Comparison of ENCODE assay signal across 30 mouse cellular contexts in genomic region chr9:117711793-117712192, GRCm38 (mm10).
"Had no signal": no experiment of that assay in that cellular context is flagged by ENCODE, and none has a peak within 500 bp of the region (broad histone marks: within the 10 kb centered on the region; RNA-seq: fewer than 3 reads in every experiment).

No protein-coding gene starts in this region.

- H3K9me3 ChIP-seq: heart, embryonic 12.5 days; heart, embryonic 13.5 days; heart, embryonic 15.5 days; hindbrain, embryonic 12.5 days; hindbrain, embryonic 13.5 days; hindbrain, embryonic 15.5 days; intestine, embryonic 15.5 days; kidney, embryonic 15.5 days had no signal

- H3K27ac ChIP-seq: heart, embryonic 13.5 days; heart, embryonic 15.5 days; hindbrain, embryonic 10.5 days; hindbrain, embryonic 12.5 days; hindbrain, embryonic 13.5 days; hindbrain, embryonic 14.5 days; hindbrain, embryonic 15.5 days; hindbrain, postnatal 0 days; intestine, embryonic 15.5 days; kidney, embryonic 15.5 days; kidney, postnatal 0 days; left cerebral cortex, adult 2 months had no signal

- DNase-seq: heart, postnatal 10 days; heart, postnatal 14 days; heart, postnatal 36 days; heart, postnatal 4 days; kidney, adult 11 months; kidney, adult 18-20 months; kidney, adult 2 months; kidney, adult 8-10 months; kidney, adult 9 months; kidney, postnatal 10 days; kidney, postnatal 14 days; kidney, postnatal 25 days; kidney, postnatal 36 days; kidney, postnatal 4 days; layer of hippocampus, adult 9-11 months; layer of hippocampus, postnatal 36 days had no signal

- H3K4me3 ChIP-seq: heart, embryonic 12.5 days; heart, embryonic 13.5 days; heart, embryonic 15.5 days; hindbrain, embryonic 10.5 days; hindbrain, embryonic 12.5 days; hindbrain, embryonic 13.5 days; hindbrain, embryonic 15.5 days; intestine, embryonic 15.5 days; kidney, embryonic 15.5 days; left cerebral cortex, adult 2 months had no signal

- H3K36me3 ChIP-seq: heart, embryonic 12.5 days; heart, embryonic 13.5 days; heart, embryonic 15.5 days; hindbrain, embryonic 10.5 days; hindbrain, embryonic 12.5 days; hindbrain, embryonic 13.5 days; hindbrain, embryonic 15.5 days; intestine, embryonic 15.5 days; kidney, embryonic 15.5 days had no signal

- H3K4me2 ChIP-seq: heart, embryonic 11.5 days; heart, embryonic 12.5 days; heart, embryonic 13.5 days; heart, embryonic 15.5 days; hindbrain, embryonic 12.5 days; hindbrain, embryonic 13.5 days; hindbrain, embryonic 14.5 days; hindbrain, embryonic 15.5 days; intestine, embryonic 15.5 days; kidney, embryonic 15.5 days had no signal

- H3K4me1 ChIP-seq: heart, embryonic 12.5 days; heart, embryonic 15.5 days; hindbrain, embryonic 10.5 days; hindbrain, embryonic 12.5 days; hindbrain, embryonic 13.5 days; hindbrain, embryonic 15.5 days; intestine, embryonic 15.5 days; kidney, embryonic 15.5 days had no signal

- H3K27me3 ChIP-seq: heart, embryonic 12.5 days; heart, embryonic 13.5 days; heart, embryonic 15.5 days; hindbrain, embryonic 12.5 days; hindbrain, embryonic 13.5 days; hindbrain, embryonic 15.5 days; intestine, embryonic 15.5 days; kidney, embryonic 15.5 days had no signal
